Mouse (Mus musculus) spleen, postnatal 14 days (tissue): Measurements from ENCODE around the gene Ccdc12.

Experiments
- DNase-seq, 2 experiments: peaks; one replicate each; pipeline ENCODE4 v3.0.0; 2021 to 2022; ENCODE audit warnings: low spot score in 2 of 2

Gene Ccdc12

DNA sequence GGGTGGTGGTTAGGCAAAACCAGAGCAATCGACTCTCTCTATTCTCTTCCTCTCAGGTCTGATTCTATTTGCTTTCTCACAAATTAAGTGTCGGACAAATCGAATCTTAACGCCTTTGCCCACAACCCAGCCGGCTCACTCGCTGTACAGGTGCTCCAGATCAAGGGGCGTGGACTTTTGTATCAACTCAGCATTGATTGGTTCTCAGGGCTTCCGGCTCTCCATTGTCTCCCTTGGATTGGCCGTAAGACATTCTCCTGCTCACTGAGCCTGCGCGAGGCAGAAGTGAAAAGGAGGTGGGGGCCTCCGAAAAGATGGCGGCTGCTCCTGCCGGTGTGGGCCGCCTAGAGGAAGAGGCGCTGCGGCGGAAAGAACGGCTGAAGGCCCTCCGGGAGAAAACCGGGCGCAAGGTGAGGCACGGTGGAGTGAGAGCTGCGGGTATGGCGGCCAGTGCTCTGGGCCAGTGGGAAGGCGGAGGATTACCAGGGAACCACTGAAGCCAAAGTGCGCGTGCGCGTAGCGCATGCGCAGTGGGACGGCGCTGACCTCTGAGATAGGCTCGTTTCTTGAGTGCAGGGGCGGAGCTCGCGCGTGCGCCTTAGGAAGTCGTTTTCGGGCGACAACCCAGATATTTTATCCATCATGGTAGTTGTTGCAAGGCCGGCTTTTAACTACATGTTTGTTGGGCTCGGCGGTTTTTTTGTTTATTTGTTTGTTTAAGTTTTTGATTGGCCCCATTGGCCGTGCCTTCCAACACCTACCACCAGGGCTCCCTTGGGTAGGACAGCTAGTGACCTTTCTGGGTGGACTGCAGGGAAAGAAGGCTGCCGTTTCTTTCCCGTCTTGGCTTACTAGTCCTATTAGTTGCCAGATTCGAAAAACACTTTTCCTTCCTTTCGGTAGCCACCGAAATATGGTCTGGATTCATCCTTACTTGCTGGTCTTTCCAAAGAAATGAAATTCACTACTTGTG lies at the start of gene Ccdc12:
Gene Ccdc12, plus strand, starts transcription at position 255 of the 973 bp plus-strand sequence.
- peak; percentile 90 to 91 for DNase-seq

DNA sequence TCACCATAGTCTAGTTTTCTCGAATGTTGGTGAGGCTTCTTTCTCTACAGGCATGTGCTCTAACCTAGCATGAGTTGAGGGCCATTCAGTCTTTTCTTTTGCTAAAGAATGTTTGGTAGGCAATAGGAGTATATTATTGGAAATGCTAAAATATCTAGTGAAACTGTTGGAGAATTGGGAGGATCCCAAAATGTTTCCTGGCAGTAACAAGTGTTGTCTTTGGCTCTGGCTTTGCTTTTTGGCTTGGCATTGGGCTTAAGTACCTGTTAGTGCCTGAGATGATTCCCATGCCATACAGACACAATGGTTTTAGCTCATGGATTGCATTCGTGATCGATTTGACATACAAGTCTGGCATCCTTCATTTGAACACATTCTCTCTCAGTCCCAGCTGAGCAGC lies 44.8 kb upstream of the Ccdc12 start:
- DNase-seq: no peak

DNA sequence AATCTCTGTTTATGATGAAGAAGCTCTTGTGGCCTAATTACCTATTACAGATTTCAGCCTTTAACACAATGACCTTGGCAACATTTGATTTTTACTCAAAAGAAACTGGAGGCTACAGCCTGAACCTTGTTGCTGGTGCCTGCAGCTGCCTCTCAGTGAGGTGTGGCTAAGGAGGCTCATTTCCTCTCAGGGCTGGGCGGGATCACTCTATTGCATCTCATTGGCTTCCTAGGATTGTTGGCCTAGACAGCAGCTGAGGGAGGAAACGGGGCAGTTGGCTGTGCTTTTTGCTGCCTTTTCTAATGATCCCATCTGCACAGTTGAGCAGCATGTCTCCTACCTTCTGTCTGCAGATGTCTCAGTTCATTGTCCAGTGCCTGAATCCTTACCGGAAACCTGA lies 39.2 kb upstream of the Ccdc12 start:
- no peak for DNase-seq

DNA sequence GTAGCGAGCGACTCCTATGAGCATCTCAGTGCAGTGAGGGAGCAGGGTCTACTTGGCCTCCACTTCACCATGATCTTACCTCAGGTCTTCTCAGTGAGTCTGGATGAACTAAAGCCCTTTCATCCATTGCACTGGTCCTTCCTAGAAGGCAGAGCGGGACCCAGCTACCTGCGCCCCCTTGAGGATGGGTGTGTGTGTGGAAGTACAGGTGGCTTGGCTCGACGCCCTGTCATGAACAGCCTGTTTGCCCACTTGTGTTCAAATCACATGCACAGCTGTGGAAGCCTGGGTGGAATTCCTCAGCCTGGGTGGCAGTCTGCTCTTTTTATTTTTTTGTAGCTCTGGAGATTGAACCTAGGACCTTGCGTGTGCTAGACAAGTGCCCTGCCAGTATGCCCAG lies 36.1 kb upstream of the Ccdc12 start:
- no peak for DNase-seq

DNA sequence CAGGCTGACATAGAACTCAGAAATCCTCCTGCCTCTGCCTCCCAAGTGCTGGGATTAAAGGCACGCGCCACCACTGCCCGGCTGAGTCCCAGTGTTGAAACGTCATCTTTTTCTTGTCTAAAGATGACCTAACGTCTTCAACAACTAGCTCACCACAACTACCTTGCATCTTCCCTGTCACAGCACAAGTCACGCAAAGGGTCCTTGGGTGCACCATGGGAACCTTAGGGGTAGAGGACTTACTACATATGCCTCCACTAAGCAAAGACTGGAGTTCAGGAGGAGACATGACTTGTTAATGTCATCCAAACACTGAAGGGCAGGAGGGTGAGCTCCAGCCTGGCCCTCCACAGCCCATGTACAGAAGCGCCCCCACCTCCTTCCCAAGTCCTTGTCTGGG lies 35.6 kb upstream of the Ccdc12 start:
- no peak for DNase-seq

DNA sequence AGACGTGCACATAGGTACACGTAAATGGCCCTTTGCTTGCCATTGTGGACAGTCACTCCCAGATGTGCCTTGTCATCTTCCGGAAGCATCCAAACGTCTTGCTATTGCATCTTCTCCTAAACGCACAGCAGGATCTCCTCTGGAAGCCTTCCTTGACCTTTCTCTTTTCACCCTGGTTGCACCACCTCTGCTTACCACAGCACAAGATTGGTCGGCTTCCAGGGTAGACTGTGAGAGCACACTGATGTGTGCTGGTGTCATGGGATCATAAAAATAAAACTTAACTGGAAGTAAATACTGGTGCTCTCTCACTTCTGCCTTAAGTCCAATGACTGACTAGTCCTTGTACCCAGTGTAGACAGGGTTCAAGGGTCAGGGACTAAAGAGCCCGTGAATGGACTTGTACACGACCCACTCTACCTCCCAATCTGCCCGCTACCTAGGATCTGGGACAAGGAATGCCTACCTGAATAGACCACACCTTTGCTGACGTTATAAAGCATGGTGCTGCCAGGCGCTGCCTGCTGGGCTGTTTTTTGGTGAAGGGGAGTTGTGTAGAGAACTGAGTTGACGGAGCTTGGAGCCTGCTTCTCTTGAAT lies 33.6 kb upstream of the Ccdc12 start:
- no peak for DNase-seq

DNA sequence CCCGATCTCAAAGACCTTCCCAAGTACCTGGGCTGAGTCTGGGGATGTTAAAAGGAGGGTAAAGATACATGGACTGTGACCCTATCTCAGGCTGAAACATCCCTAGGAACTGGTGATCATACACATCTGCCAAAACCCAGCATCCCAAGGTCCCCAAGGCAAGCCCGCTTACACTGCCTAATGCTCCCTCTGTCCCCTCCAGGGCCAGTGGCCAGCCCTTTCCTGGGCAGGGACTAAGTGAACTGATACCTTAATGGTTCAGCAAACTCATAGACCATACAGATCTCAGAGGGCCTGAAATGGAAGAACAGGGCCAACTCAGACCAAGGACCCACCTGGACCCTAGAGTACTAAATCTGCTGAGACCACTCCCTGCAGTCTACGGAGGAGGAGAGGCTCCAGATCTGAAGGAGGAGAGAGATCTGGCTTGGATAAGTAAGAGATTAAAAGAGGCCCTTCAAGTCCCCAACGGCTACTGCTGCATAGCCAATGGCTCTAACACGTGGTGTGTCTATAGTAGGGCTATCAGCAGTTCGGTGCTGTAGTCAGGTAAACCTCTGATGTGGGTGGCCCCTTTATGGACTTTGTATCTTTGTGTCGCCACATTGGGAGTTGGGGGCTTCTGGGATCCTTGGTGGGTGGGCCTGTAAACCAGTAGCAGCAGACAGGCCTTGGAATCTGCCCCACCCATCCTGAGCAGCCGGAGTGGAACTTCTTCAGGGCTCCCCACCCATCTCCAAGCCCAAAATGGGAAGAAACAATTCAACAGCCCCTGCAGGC lies 32.7 kb upstream of the Ccdc12 start:
- DNase-seq: no peak

DNA sequence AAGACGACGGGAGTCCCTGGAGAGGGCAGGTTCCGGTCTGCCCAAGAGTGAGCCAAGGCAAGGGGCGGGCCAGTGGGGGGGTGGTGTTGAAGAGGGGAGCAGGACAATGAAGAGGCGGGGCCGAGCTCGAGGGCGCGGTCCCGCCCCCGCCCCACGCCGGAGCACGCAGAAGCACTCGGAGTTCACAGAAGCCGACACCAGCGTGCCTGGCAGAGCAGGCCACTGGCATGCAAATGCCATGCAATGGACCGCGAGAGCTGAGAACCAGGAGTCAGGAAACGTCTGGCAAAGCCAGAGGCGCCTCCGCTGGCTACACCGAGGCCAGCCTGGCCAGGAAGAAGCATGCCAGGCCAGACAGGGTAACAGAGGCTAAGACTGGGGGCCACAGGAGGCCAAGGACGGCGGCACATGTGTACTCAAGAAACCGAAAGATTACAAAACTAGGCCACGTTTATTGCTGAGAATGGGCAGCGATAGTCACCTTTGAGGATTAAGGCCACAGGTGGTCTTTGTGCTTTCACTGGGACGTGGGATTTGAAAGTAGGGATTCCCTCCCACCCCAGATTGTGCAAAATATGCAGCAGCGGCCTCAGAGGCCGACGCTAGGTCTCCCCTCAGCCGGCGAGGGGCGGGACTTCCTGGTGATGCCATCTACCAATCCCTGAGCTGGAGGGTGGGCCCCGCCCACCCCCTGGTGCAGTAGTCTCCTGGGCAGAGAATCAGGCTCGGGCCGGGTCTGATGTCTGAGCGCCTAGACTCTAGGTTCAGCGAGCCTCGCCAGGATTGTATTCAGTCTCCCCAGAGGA lies 31.7 kb upstream of the Ccdc12 start, which contains the start of gene Nradd:
Gene Nradd, minus strand, starts transcription at position 92 of the 806 bp plus-strand sequence.
- DNase-seq: peak in 1 of 2 experiments; percentile 41

DNA sequence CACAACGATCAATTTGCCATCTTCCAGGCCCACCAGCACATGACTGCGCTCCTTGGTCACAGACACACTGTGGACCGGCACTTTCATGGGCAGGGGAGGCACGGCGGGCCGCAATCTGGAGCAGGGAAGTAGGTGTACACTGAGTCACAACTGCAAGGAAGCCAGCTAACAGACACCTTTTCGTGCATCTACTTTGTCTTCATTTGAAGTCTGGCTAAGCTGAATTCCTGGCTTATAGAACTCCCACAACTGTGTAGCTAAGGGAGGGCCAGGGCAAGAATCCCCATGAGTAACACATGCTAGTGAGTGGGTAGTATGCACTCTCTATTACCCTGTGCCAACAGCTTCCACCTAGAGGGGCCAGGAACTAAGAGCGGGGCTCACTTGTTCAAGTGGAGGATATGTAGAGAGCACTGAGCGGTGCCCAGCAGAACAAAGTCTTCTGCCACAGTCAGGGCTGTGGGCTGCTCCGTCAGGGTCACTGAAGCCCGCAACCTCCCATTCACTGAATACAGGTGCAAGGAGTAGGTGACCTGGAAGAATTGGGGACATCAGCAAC lies 30.9 kb upstream of the Ccdc12 start:
- no peak for DNase-seq

DNA sequence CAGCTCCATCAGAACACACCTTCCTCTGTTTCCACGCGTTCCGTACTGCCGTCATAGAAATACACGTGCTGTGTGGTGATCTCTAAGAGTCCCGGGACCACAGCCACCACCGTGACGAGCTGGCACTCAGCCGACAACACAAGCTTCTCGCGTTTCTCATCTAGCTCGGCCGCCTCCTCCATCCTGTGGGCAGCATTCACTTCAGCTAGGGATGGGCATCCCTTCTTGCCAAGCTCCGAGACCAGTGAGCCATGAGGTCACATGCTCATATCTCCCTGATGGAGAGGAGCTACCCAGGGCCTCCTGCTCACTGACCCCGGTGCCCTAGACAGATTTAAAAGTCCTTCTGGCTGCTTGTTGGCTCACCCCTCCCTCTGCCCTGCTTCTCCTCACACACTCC lies 26.1 kb upstream of the Ccdc12 start:
- no peak for DNase-seq

DNA sequence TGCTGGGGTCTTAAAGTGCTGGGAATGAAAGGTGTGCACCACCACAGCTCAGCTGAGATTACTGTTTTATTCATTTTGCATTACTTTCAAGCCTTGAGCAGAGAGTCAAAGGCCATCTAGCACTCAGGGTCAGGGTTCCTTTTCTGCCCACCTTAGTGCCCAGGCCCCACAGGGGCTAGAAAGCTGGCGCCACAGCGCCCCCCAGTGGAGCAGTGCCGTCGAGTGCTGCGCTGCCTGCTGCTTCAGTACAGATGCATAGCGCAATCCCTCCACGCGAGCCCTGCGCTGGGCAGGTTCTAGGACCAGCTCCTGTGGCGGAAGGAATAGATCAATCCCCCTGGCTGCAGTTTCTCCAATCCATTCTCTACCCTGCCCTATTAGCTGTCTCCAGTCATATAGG lies 25.1 kb upstream of the Ccdc12 start:
- peak in 1 of 2 experiments; percentile 44 for DNase-seq

DNA sequence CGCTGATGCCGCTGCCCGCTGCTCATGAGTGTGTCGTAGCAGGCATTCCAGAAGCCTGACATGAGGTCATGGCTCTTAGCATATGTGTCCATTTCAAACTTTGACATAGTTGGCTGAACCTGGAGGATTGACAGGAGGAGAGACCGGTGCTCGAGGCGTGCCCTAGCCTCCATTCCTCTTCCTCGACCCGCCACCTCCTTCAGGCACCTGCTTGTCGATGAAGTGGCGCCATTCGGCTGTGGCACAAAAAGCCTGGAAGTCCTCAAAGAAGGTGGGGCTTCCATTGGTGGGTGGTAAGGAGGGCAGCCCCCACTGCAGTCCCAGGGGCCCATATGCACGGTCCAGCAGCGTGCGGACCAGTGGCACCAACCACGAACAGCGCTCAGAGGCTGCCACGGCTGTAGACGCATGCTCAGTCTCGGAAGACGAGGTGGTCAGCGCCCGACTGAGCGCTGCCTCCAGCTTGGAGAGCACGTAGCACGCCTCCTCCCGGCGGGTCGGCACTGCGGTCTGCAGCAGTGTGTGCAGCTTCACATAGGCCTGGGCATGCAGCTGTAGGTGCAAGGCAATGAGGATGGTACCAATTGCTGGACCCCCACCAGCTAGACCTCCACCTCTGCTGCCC lies 24.5 kb upstream of the Ccdc12 start:
- no peak for DNase-seq

DNA sequence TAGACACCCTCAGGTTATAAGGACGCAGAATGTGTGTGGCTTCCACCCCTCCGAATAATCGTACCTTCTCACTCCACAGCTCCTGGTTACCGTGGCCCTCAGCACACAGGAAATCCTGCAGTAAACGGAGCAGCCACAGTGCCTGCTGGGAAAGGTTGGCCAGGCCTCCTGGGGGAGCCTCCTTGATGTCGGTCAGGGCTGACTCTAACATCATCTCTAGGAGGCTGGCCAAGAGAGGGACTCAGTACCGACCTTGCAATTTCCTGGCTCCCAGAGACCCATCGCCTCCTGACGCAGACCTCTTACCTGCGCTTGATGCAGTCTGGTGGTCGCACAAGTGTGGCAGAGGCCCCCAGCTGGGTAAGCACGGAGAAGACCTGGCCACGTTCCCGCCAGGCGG lies 23.6 kb upstream of the Ccdc12 start:
- no peak for DNase-seq

DNA sequence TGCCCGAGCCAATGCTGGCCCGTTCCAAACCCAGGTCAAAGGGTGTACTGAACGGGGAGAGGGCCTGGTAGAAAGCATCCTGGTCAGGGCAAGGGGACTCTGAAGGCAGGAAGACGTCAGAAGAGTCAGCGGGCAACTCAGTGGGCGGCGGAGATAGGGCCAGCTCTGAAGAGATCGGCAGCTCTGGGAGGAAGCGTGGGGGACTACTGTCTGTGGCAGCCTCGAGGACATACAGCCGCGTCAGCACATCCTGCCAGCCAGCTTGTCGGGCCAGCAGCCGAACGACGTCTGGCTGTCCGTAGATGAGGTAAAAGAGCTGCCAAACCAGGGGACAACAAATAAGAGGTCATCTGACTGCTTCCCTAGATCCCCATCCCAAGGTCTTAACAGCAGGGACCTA lies 22.4 kb upstream of the Ccdc12 start:
- DNase-seq: no peak

DNA sequence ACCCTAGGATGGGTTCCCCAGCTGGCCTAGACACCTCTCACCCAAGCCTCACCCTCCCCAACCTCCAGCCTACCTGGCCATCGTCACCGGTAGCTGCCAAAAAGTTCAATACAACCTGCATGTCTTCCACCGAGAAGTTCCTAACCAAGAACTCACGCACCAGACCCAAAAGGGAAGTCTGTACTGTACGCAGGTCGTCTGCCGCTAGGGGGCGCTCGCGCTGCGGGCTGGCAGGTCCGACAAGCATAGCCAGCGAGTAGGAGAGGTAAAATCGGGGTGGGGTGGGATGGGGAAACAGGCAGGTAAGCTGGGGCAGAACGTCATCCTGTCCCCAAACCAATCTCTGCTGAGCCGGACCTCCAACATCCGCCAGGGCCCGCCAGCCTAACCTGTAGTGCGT lies 21.1 kb upstream of the Ccdc12 start:
- DNase-seq: peak; percentile 78 to 92

DNA sequence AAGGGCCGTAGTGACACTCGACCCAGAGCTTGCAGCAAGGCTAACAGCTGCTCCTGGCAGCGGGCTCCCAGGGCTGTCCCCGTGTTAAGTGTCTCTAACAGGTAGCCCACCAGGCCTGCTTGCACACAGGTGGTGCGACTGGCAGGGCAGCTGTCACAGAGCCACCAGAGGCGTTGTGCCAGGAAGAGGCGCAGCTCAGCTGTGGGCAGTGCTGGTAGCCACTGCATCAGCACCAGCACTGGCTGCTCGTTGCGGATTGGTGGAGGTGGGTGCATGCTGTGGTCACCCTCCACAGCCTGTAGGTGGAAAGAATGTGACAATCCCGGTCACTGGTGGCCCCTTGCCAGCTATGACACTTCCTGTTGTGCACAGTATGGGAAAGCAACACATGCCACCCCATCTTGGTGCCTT lies 17.7 kb upstream of the Ccdc12 start:
- no peak for DNase-seq

DNA sequence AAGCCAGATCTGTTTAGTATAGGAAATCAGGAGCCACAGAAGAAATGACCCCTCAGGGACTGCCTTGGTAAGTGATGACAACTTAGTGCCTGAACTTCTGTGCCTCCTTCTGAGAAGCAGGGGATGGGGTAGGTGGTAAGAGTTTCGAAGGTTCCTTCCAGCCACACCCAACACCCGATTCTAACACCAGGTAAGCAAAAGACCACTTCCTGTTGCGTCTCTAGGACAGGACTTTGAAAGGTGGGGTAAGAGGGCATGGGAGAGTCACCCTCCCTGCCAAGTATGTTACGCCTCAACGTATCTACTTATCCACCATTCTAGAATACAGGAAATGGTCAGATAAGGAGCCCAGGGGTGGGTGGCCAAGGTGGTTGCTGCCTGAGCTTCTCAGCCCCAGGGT lies 15.3 kb upstream of the Ccdc12 start:
- no peak for DNase-seq

DNA sequence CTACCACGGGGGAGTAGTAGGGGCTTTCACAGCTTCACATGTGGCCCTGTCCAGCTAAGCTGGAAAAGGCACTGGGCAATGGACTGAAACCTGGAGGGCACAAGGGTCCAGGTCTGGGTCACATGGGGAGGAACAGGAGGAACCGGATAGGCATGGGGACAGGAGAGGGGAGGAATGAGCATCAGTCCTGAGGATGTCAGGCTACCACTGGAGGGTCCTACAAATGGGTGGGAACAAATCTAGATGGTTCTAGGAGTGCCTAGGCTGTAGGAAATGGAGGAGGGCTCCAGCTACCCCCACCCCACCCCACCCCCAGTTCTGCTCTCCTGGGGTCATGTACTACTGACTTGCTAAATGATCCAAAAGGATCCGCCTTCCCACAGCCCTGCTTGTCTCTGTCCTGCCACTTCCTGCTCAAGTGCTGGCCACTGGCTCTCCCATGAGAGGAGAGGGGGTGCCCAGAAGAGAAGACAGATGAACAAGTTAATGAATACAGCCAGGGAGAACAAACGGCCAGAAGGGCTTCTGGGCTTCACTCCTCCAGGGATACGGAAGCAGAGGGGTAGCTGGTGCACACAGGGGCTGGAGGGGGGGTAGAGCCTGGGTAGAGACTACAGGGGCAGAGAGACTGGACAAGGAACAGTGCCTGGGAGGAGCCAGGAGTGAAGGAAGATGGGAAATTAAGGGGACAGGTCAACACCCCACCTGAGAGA lies 13.3 kb upstream of the Ccdc12 start:
- DNase-seq: no peak

DNA sequence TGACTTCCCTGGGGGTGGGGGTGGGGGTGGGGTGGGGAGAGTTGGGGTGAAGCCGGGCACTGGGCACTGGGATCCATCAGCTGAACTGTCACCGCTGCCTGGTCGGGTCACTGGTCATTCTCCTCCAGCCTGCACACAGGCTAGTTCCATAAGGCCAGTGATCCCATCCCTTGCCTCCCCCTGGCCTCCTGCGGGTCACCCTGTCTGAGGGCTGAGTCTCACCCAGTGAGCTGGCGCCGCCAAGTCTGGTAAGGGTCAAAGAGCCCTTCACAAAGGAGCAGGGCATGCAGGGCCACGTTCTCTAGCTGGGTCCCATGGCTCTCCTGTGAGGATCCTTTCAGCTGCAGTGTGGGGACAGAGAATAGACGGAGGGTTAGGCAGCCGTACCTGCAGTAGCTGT lies 12.5 kb upstream of the Ccdc12 start:
- no peak for DNase-seq

DNA sequence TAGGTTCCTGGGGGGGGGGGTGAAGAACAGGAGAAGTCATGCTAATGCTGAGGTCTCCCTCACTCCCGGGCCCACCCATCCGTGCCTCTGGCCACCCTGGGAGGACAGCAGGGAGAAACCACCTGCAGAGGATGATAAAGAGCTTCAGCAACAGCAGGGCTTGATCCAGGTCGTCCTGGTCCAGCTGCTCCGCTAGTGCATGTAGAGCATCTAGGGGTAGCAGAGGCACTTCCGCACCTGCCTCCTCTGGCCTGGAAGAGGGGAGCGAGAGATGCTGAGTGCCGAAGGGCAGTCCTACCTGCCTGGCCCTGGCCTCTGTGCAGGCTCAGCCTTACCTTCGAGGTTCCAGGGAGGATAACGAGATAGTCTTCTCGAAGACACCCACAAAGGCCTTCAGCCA lies 12.0 kb upstream of the Ccdc12 start:
- DNase-seq: no peak
